Mouse (Mus musculus): ENCODE results near the gene Tpi1. TPM values are rescaled to one million over a fixed set of nuclear protein-coding genes. Genes with fewer than 3 reads are reported as not detected.

Tpi1 gene
- polyA plus RNA-seq (2015; fragmentation: Nextera tagmentation; extraction: Ambion mirVana), result 450 and 452 TPM in 2 replicates

- peak within 1 kb of the TSS; percentile 82 for H3K9ac ChIP-seq (ENCODE audit: low read depth, low read length)
- ATAC-seq (ENCODE audit: low read depth), result peak; percentile 87
- peak within 1 kb of the TSS; percentile 93 for H3K4me2 ChIP-seq (ENCODE audit: low read depth, low read length)
- peak within 1 kb of the TSS; percentile 83 for H3K4me3 ChIP-seq (ENCODE audit: low read depth, low read length)
- under 1% methylated on average over 22 of the region's 22 CpGs for WGBS (ENCODE audit: insufficient replicate concordance)
- peaks cover 23% of the 10 kb centered on the region for H3K36me3 ChIP-seq (ENCODE audit: control insufficient read depth, insufficient read depth)
- H3K9me3 ChIP-seq (replicated peaks; ENCODE audit: control insufficient read depth, low read length), result no peaks in the 10 kb centered on the region
- peaks cover 38% of the 10 kb centered on the region for H3K4me1 ChIP-seq (ENCODE audit: control insufficient read depth, low read depth, low read length)
- H3K27ac ChIP-seq (ENCODE audit: low read length), result peak within 1 kb of the TSS; percentile 93
- H3K27me3 ChIP-seq (ENCODE audit: control insufficient read depth, insufficient read depth, low read depth, low read length), result no peaks in the 10 kb centered on the region
These were observed at the start of gene Tpi1 for GRCm38 (mm10) chr6:124813933-124814332. Tpi1 (minus strand) TSS chr6:124814296.

GRCm38 (mm10) chr6:124863125-124863657 lies 49.1 kb upstream of the Tpi1 start:
- peak overlapping the region; percentile 46 for H3K4me3 ChIP-seq (ENCODE audit: low read depth, low read length)
- WGBS (ENCODE audit: insufficient replicate concordance), result 2% methylated on average over 12 of the region's 16 CpGs
- peak overlapping the region; percentile 72 for H3K4me2 ChIP-seq (ENCODE audit: low read depth, low read length)
- H3K4me1 ChIP-seq (ENCODE audit: control insufficient read depth, low read depth, low read length), result peaks cover 5% of the 10 kb centered on the region; the same call in 1 of the 2 replicates
- H3K36me3 ChIP-seq (ENCODE audit: control insufficient read depth, insufficient read depth), result no peaks in the 10 kb centered on the region
- ATAC-seq (ENCODE audit: low read depth), result 0 out of 2 replicates have a peak, but pooled peaks have one; percentile 19
- no peak overlapping the region for H3K27ac ChIP-seq (ENCODE audit: low read length)
- peaks cover 65% of the 10 kb centered on the region for H3K27me3 ChIP-seq (ENCODE audit: control insufficient read depth, insufficient read depth, low read depth, low read length)
- no peaks in the 10 kb centered on the region for H3K9me3 ChIP-seq (replicated peaks; ENCODE audit: control insufficient read depth, low read length)
- H3K9ac ChIP-seq (ENCODE audit: low read depth, low read length), result no peak overlapping the region; the same call in 1 of the 2 replicates

- H3K4me2 ChIP-seq (ENCODE audit: low read depth, low read length), result no peak overlapping the region
- no peaks in the 10 kb centered on the region for H3K9me3 ChIP-seq (replicated peaks; ENCODE audit: control insufficient read depth, low read length)
- WGBS (ENCODE audit: insufficient replicate concordance), result 11% methylated on average over 8 of the region's 8 CpGs
- no peaks in the 10 kb centered on the region for H3K36me3 ChIP-seq (ENCODE audit: control insufficient read depth, insufficient read depth)
- no peak for ATAC-seq (ENCODE audit: low read depth)
- peaks cover 5% of the 10 kb centered on the region; the same call in 1 of the 2 replicates for H3K4me1 ChIP-seq (ENCODE audit: control insufficient read depth, low read depth, low read length)
- H3K4me3 ChIP-seq (ENCODE audit: low read depth, low read length), result no peak overlapping the region
- H3K9ac ChIP-seq (ENCODE audit: low read depth, low read length), result no peak overlapping the region
- peaks cover 71% of the 10 kb centered on the region for H3K27me3 ChIP-seq (ENCODE audit: control insufficient read depth, insufficient read depth, low read depth, low read length)
- no peak overlapping the region for H3K27ac ChIP-seq (ENCODE audit: low read length)
These were observed 48.5 kb upstream of the Tpi1 start for GRCm38 (mm10) chr6:124862406-124863124.

GRCm38 (mm10) chr6:124861802-124862201 lies 47.7 kb upstream of the Tpi1 start:
- Histone ChIP-seq H3K36me3 (ENCODE audit: control insufficient read depth, insufficient read depth) (no peaks in the 10 kb centered on the region), H3K4me1 (ENCODE audit: control insufficient read depth, low read depth, low read length) (peaks cover 5% of the 10 kb centered on the region; the same call in 1 of the 2 replicates), H3K4me2 (ENCODE audit: low read depth, low read length) (no peak overlapping the region), H3K27me3 (ENCODE audit: control insufficient read depth, insufficient read depth, low read depth, low read length) (peaks cover 78% of the 10 kb centered on the region), H3K27ac (ENCODE audit: low read length) (no peak overlapping the region), H3K9me3 (replicated peaks; ENCODE audit: control insufficient read depth, low read length) (no peaks in the 10 kb centered on the region), H3K9ac (ENCODE audit: low read depth, low read length) (no peak overlapping the region), H3K4me3 (ENCODE audit: low read depth, low read length) (no peak overlapping the region)
- ATAC-seq (ENCODE audit: low read depth), result no peak
- 43% methylated on average over 3 of the region's 3 CpGs for WGBS (ENCODE audit: insufficient replicate concordance)

- no peak overlapping the region for H3K4me3 ChIP-seq (ENCODE audit: low read depth, low read length)
- 78% methylated on average over 19 of the region's 19 CpGs for WGBS (ENCODE audit: insufficient replicate concordance)
- H3K4me1 ChIP-seq (ENCODE audit: control insufficient read depth, low read depth, low read length), result peaks cover 5% of the 10 kb centered on the region; the same call in 1 of the 2 replicates
- H3K4me2 ChIP-seq (ENCODE audit: low read depth, low read length), result no peak overlapping the region
- H3K36me3 ChIP-seq (ENCODE audit: control insufficient read depth, insufficient read depth), result no peaks in the 10 kb centered on the region
- no peak for ATAC-seq (ENCODE audit: low read depth)
- no peak overlapping the region for H3K27ac ChIP-seq (ENCODE audit: low read length)
- H3K9ac ChIP-seq (ENCODE audit: low read depth, low read length), result no peak overlapping the region
- no peaks in the 10 kb centered on the region for H3K9me3 ChIP-seq (replicated peaks; ENCODE audit: control insufficient read depth, low read length)
- H3K27me3 ChIP-seq (ENCODE audit: control insufficient read depth, insufficient read depth, low read depth, low read length), result peaks cover 84% of the 10 kb centered on the region
These were observed 47.2 kb upstream of the Tpi1 start for GRCm38 (mm10) chr6:124861266-124861665.

- Histone ChIP-seq H3K9ac (ENCODE audit: low read depth, low read length) (no peak overlapping the region), H3K9me3 (replicated peaks; ENCODE audit: control insufficient read depth, low read length) (no peaks in the 10 kb centered on the region), H3K4me3 (ENCODE audit: low read depth, low read length) (no peak overlapping the region), H3K27ac (ENCODE audit: low read length) (no peak overlapping the region), H3K36me3 (ENCODE audit: control insufficient read depth, insufficient read depth) (no peaks in the 10 kb centered on the region), H3K4me1 (ENCODE audit: control insufficient read depth, low read depth, low read length) (peaks cover 5% of the 10 kb centered on the region; the same call in 1 of the 2 replicates), H3K4me2 (ENCODE audit: low read depth, low read length) (no peak overlapping the region), H3K27me3 (ENCODE audit: control insufficient read depth, insufficient read depth, low read depth, low read length) (peaks cover 88% of the 10 kb centered on the region)
- no peak for ATAC-seq (ENCODE audit: low read depth)
- 65% methylated on average over 9 of the region's 9 CpGs for whole genome bisulfite sequencing (ENCODE audit: insufficient replicate concordance)
These were observed 46.4 kb upstream of the Tpi1 start for GRCm38 (mm10) chr6:124860511-124860910.

GRCm38 (mm10) chr6:124859725-124860124 lies 45.6 kb upstream of the Tpi1 start:
- no peak overlapping the region for H3K4me2 ChIP-seq (ENCODE audit: low read depth, low read length)
- H3K9me3 ChIP-seq (replicated peaks; ENCODE audit: control insufficient read depth, low read length), result no peaks in the 10 kb centered on the region
- peaks cover 5% of the 10 kb centered on the region; the same call in 1 of the 2 replicates for H3K4me1 ChIP-seq (ENCODE audit: control insufficient read depth, low read depth, low read length)
- no peak overlapping the region for H3K9ac ChIP-seq (ENCODE audit: low read depth, low read length)
- H3K27ac ChIP-seq (ENCODE audit: low read length), result no peak overlapping the region
- ATAC-seq (ENCODE audit: low read depth), result no peak
- 3% methylated on average over 12 of the region's 12 CpGs for WGBS (ENCODE audit: insufficient replicate concordance)
- H3K36me3 ChIP-seq (ENCODE audit: control insufficient read depth, insufficient read depth), result no peaks in the 10 kb centered on the region
- peaks cover 84% of the 10 kb centered on the region for H3K27me3 ChIP-seq (ENCODE audit: control insufficient read depth, insufficient read depth, low read depth, low read length)
- no peak overlapping the region for H3K4me3 ChIP-seq (ENCODE audit: low read depth, low read length)

- H3K36me3 ChIP-seq (ENCODE audit: control insufficient read depth, insufficient read depth), result no peaks in the 10 kb centered on the region
- no peak overlapping the region for H3K4me3 ChIP-seq (ENCODE audit: low read depth, low read length)
- H3K4me1 ChIP-seq (ENCODE audit: control insufficient read depth, low read depth, low read length), result peaks cover 6% of the 10 kb centered on the region
- H3K27ac ChIP-seq (ENCODE audit: low read length), result no peak overlapping the region
- H3K4me2 ChIP-seq (ENCODE audit: low read depth, low read length), result no peak overlapping the region
- no peak for ATAC-seq (ENCODE audit: low read depth)
- H3K27me3 ChIP-seq (ENCODE audit: control insufficient read depth, insufficient read depth, low read depth, low read length), result peaks cover 78% of the 10 kb centered on the region
- H3K9ac ChIP-seq (ENCODE audit: low read depth, low read length), result no peak overlapping the region
- 61% methylated on average over 28 of the region's 28 CpGs for WGBS (ENCODE audit: insufficient replicate concordance)
- no peaks in the 10 kb centered on the region for H3K9me3 ChIP-seq (replicated peaks; ENCODE audit: control insufficient read depth, low read length)
These were observed 44.6 kb upstream of the Tpi1 start for GRCm38 (mm10) chr6:124858561-124859318.

Data from liver, embryonic 16.5 days (tissue).